Mouse (Mus musculus) olfactory bulb, adult 2 months (tissue): ENCODE measurements at regions not wholly inside any gene's neighbourhood (a gene's known extent, or its start where the extent isn't known, plus 50 kb on each side); places are given as distances from the start of the nearest gene placed in this dataset.

Experiments
- H3K27ac ChIP-seq: fragments of 200-500 bp; 2 replicates; pipeline ENCODE4 v1.5.1; 2012; ENCODE audit warnings: low read depth, low read length; ENCODE audit not compliant: insufficient read depth
- H3K4me1 ChIP-seq: fragments of 200-500 bp; 2 replicates; pipeline ENCODE4 v1.6.1; 2012; ENCODE audit warnings: low read length; ENCODE audit not compliant: control insufficient read depth, insufficient read depth
- H3K4me3 ChIP-seq: fragments of 200-500 bp; 2 replicates; pipeline ENCODE4 v1.5.1; 2012; ENCODE audit warnings: mild to moderate bottlenecking, low read depth, low read length, moderate library complexity; ENCODE audit not compliant: insufficient read depth
- CTCF ChIP-seq: fragments of 200-500 bp; IDR thresholded peaks from 2 replicates; pipeline ENCODE4 v1.5.1; 2012; ENCODE audit warnings: low read depth, mild to moderate bottlenecking, low read length, moderate library complexity; ENCODE audit not compliant: insufficient read depth
- POLR2A ChIP-seq: fragments of 200-500 bp; IDR thresholded peaks from 2 replicates; pipeline ENCODE4 v1.6.1; 2012; ENCODE audit warnings: mild to moderate bottlenecking, low read depth, low read length, moderate library complexity; ENCODE audit not compliant: insufficient read depth
- WGBS: fragments of 180-500 bp; shearing (Covaris S2); methylation state at CpG from one replicate; pipeline ENCODE4 v1.1.7; 2018; 5-methylcytosine and 5-hydroxymethylcytosine counted together

DNA sequence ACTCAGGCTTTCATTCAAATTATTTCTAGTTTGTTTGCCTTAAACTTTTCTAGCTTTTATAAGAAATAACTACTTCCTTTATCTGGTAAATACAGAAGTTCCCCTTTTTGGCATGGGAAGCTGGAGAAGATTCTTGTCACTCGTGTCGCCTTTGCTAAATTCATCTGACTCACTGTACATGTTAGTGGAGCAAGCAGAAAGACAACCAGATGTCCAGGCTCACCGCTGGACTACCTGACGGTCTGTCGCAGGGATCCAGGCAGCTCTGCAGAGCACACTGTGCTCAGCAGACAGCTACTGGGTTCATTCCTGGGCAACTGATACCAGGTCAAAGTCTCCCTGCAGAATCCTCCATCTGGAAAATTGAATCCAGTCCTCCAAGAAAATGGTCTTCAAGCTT lies 85.0 kb upstream of the Mtap start:
- WGBS: 82% methylated on average over 5 of the region's 5 CpGs
- no peak overlapping the region for H3K4me3 ChIP-seq
- H3K4me1 ChIP-seq: no peaks in the 10 kb centered on the region
- H3K27ac ChIP-seq: no peak overlapping the region
- TF ChIP-seq POLR2A (no peak), CTCF (no peak)

- H3K4me1 ChIP-seq: no peaks in the 10 kb centered on the region
- 82% methylated on average over 4 of the region's 4 CpGs for WGBS
- TF ChIP-seq POLR2A: no peak
- no peak for TF ChIP-seq CTCF
- no peak overlapping the region for H3K4me3 ChIP-seq
- H3K27ac ChIP-seq: no peak overlapping the region
Measured at GRCm38 (mm10) chr4:89050551-89051199, 86.2 kb upstream of the Mtap start.

DNA sequence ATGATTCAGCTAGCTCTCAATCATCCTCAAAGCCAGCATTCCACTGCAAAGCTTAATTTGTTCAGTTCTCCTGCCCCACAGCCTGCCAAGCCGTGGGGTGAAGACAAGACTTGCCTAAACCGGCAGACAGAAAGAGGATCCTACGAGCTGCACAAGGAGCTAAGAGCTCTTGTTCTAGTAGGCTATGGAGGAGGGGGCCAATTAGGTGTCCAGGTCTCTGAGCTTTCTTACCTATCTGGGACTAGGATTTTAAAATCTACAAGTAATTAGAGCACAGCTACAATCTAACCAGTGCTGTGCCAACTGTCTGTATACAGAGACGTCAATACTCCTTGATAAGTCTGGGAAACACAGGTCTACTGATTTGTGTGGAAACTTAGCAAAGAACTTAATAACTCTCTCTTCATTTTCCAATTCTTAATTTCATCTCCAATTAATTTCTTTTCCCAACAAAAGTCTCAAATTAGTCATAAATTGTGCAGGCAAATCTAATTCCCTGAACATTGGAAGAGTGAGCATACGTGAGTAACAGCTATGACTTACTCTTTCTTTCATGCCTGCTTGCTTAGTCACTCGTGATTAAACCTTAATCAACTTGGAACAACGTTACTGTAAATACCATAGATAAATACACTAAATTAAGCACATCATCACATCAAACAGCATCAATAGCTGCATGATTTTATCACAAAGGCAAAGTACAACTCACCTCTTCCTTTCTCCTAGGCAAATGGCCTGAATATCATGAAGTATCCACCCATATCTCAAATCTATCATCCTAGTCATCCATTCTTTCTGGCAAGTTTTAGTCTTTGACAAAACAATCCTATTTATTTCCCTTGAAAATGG lies 87.1 kb upstream of the Mtap start:
- TF ChIP-seq CTCF (no peak), POLR2A (no peak)
- no peaks in the 10 kb centered on the region for H3K4me1 ChIP-seq
- 70% methylated on average over 7 of the region's 7 CpGs for WGBS

DNA sequence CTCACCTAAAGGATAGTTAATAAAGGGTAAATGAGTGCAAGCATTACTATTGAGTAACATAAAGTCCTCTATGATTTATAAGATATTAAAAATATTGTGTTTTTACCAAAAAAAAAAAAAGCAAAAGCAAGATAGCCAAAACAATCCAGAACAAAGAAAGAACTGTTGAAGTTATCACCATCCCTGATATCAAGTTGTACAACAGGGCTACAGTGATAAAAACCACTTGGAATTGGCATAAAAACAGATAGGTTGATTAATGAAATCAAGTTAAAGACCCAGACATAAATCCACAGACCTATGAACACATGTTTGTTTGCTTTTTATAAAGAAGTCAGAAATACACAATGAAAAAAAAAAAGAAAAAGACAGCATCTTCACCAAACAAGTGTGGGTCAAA lies 92.4 kb upstream of the Mtap start:
- Histone ChIP-seq H3K4me1 (0 out of 2 replicates have a peak, but pooled peaks cover 3% of the 10 kb centered on the region), H3K4me3 (no peak overlapping the region), H3K27ac (no peak overlapping the region)
- no peak for TF ChIP-seq POLR2A
- no peak for TF ChIP-seq CTCF

More for the DNA sequence above, 87.1 kb upstream of the Mtap start:
- H3K4me3 ChIP-seq: no peak overlapping the region
- H3K27ac ChIP-seq: no peak overlapping the region

DNA sequence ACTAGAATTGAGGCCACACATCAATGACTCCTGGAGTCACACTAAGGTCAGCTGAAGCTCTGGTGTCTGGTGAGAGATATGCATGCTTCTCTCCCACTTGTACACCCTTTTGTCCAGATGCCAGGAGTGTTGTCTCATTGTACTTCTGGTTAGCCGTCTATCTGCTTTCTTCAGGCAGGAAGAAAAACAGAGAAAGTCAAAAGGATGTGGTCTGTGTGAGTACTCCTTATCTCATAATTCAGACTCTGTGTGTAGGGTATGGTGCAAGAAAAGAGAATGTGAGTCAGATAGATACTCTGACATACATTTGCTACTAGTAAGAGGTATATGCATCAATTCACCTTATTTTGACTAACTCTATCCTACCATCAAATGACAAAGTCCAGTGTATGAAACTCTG lies 92.9 kb upstream of the Mtap start:
- no peak for TF ChIP-seq POLR2A
- TF ChIP-seq CTCF: no peak
- H3K4me3 ChIP-seq: no peak overlapping the region
- 69% methylated on average over 1 of the region's 1 CpGs for WGBS
- H3K27ac ChIP-seq: no peak overlapping the region
- 0 out of 2 replicates have a peak, but pooled peaks cover 3% of the 10 kb centered on the region for H3K4me1 ChIP-seq

DNA sequence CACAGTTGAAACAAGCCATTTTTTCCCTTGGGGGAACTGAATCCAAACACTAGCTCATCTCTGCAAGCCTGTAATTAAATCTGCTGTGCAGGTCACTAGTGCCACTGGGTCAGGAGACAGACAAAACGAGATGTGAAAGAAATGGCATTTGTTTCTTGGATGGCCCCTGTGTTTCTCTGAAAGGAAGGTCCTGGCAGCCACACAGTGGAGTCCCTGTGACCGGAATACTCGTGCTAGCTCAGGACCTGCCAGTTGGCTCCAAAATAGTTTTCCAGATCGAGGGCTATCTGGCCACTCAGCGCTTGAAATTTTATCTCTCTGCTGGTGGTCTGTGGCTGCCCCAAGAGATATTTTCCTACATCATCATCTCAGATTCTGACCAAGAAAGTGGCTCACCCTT lies 96.1 kb upstream of the Mtap start:
- H3K4me3 ChIP-seq: no peak overlapping the region
- 0 out of 2 replicates have a peak, but pooled peaks cover 3% of the 10 kb centered on the region for H3K4me1 ChIP-seq
- no peak for TF ChIP-seq POLR2A
- TF ChIP-seq CTCF: no peak
- H3K27ac ChIP-seq: no peak overlapping the region
- WGBS: 37% methylated on average over 5 of the region's 5 CpGs

- WGBS: 79% methylated on average over 5 of the region's 5 CpGs
- Histone ChIP-seq H3K27ac (no peak overlapping the region), H3K4me3 (no peak overlapping the region), H3K4me1 (0 out of 2 replicates have a peak, but pooled peaks cover 3% of the 10 kb centered on the region)
- TF ChIP-seq POLR2A (no peak), CTCF (no peak)
Measured at GRCm38 (mm10) chr4:89038906-89039305, 98.0 kb upstream of the Mtap start.

DNA sequence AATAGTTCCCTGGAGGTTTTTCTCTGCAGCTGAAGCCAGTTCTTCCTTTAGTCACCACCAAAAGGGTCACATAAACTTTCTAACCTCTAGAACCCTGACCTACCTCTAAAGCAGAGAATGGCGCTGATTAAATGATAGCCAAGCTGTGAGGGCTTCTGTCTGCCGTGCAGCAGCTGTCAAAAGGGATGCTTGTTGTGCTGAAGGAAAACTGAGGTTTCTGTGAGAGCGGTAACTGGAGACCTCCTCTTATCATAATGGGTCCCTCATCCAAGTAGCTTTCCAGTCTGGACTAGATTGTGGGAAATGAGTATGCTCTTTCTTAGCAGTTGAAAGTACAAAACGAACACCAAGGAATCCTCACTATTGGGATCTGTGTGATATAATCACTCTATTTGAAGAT lies 98.8 kb upstream of the Mtap start:
- Histone ChIP-seq H3K27ac (no peak overlapping the region), H3K4me3 (no peak overlapping the region), H3K4me1 (0 out of 2 replicates have a peak, but pooled peaks cover 3% of the 10 kb centered on the region)
- TF ChIP-seq POLR2A (no peak), CTCF (no peak)
- WGBS: 79% methylated on average over 4 of the region's 4 CpGs

- no peaks in the 10 kb centered on the region for H3K4me1 ChIP-seq
- H3K27ac ChIP-seq: no peak overlapping the region
- H3K4me3 ChIP-seq: no peak overlapping the region
- 71% methylated on average over 2 of the region's 2 CpGs for WGBS
- TF ChIP-seq POLR2A (no peak), CTCF (no peak)
Measured at GRCm38 (mm10) chr4:89034822-89035221, 102.1 kb upstream of the Mtap start.

GRCm38 (mm10) chr4:89034299-89034698 lies 102.6 kb upstream of the Mtap start:
- H3K27ac ChIP-seq: no peak overlapping the region
- H3K4me3 ChIP-seq: no peak overlapping the region
- no peak for TF ChIP-seq POLR2A
- no peak for TF ChIP-seq CTCF
- no peaks in the 10 kb centered on the region for H3K4me1 ChIP-seq
- 41% methylated on average over 3 of the region's 3 CpGs for WGBS
